Mouse (Mus musculus) forebrain, embryonic 14.5 days (tissue): ENCODE measurements at regions not wholly inside any gene's neighbourhood (a gene's known extent, or its start where the extent isn't known, plus 50 kb on each side); places are given as distances from the start of the nearest gene placed in this dataset.

Experiments
- ATAC-seq: fragments of 200-750 bp; cut with Nextera tagmentation; 2 replicates; pipeline ENCODE4 v1.8.0; 2017; ENCODE audit warnings: mild to moderate bottlenecking, moderate library complexity
- DNase-seq: peaks from one replicate; pipeline ENCODE4 v3.0.0-alpha.2; 2015; ENCODE audit warnings: low spot score
- H3K27ac ChIP-seq: fragments of 300-500 bp; sonication (generic); 2 replicates; pipeline ENCODE4 v1.5.1; 2014; ENCODE audit warnings: low read depth, mild to moderate bottlenecking, control low read depth, low read length, moderate library complexity
- H3K27me3 ChIP-seq: fragments of 300-500 bp; sonication (generic); replicated peaks from 2 replicates; pipeline ENCODE4 v1.6.1; 2014; ENCODE audit warnings: low read length, control low read depth, mixed read lengths; ENCODE audit not compliant: control insufficient read depth, insufficient read depth
- H3K36me3 ChIP-seq: fragments of 300-500 bp; sonication (generic); 2 replicates; pipeline ENCODE4 v1.6.1; 2014; ENCODE audit warnings: low read length, control low read depth; ENCODE audit not compliant: control insufficient read depth, insufficient read depth
- H3K4me1 ChIP-seq: fragments of 300-500 bp; sonication (generic); 2 replicates; pipeline ENCODE4 v1.6.1; 2014; ENCODE audit warnings: antibody characterized with exemption, low read length, control low read depth; ENCODE audit not compliant: control insufficient read depth, insufficient read depth
- H3K4me2 ChIP-seq: fragments of 300-500 bp; sonication (generic); 2 replicates; pipeline ENCODE4 v1.6.1; 2014; ENCODE audit warnings: mild to moderate bottlenecking, control low read depth, low read length
- H3K4me3 ChIP-seq: fragments of 300-500 bp; sonication (generic); 2 replicates; pipeline ENCODE4 v1.5.1; 2014; ENCODE audit warnings: low read depth, low read length, control low read depth
- H3K9ac ChIP-seq: fragments of 300-500 bp; sonication (generic); 2 replicates; pipeline ENCODE4 v1.6.1; 2014; ENCODE audit warnings: mild to moderate bottlenecking, low read length, control low read depth, moderate library complexity
- H3K9me3 ChIP-seq: fragments of 300-500 bp; sonication (generic); replicated peaks from 2 replicates; pipeline ENCODE4 v1.6.1; 2016; ENCODE audit warnings: low read length, control low read depth, mixed read lengths; ENCODE audit not compliant: control insufficient read depth
- WGBS: fragments of 180-500 bp; shearing (Covaris S2); extraction: QIAGEN DNeasy Blood & Tissue Kit; methylation state at CpG from one replicate; pipeline ENCODE4 v1.1.7; 2014; 5-methylcytosine and 5-hydroxymethylcytosine counted together

- Histone ChIP-seq H3K36me3 (no peaks in the 10 kb centered on the region), H3K9me3 (no peaks in the 10 kb centered on the region), H3K4me3 (no peak overlapping the region), H3K4me1 (no peaks in the 10 kb centered on the region), H3K27me3 (no peaks in the 10 kb centered on the region), H3K4me2 (no peak overlapping the region), H3K27ac (no peak overlapping the region), H3K9ac (no peak overlapping the region)
- no peak for ATAC-seq
- DNase-seq, result no peak
- WGBS, result 71% methylated on average over 5 of the region's 5 CpGs
Measured at GRCm38 (mm10) chr1:125508594-125509257, 51.7 kb upstream of the Slc35f5 start.
